Mouse (Mus musculus): ENCODE results near the gene Tomm20. TPM values are rescaled to one million over a fixed set of nuclear protein-coding genes. Genes with fewer than 3 reads are reported as not detected.
"Not testable (repeated sequence)": the region's sequence is repeated elsewhere in the genome, so short reads cannot be mapped to it uniquely, and the experiment has no call there.

The Tomm20 gene
- 100 to 1,000 TPM; 209 to 214 TPM for total RNA-seq (2021)
- long read RNA-seq, experiment 1, full-length matches to known transcripts = 185 of 222 reads
- long read RNA-seq, experiment 1, partial matches to known transcripts = 2 of 222 reads
- long read RNA-seq, experiment 1, other reads (novel, unspliced or antisense) = 35 of 222 reads
- long read RNA-seq, experiment 2, full-length matches to known transcripts = 289 of 340 reads
- long read RNA-seq, experiment 2, partial matches to known transcripts = 3 of 340 reads
- long read RNA-seq, experiment 2, other reads (novel, unspliced or antisense) = 48 of 340 reads

GRCm38 (mm10) chr8:126945730-126946163 lies at the start of gene Tomm20:
Gene Tomm20 (minus strand): TSS chr8:126945844.
- DNase-seq (ENCODE audit: low spot score in 2 of 2) = peak; percentile 94 to 98
- H3K27ac ChIP-seq = peak within 1 kb of the TSS; percentile 98
- no peak for TF ChIP-seq CTCF (conservative IDR thresholded peaks at IDR 0.05)
- H3K4me3 ChIP-seq = peak within 1 kb of the TSS; percentile 85

- Histone ChIP-seq H3K27ac (no peak overlapping the region), H3K4me3 (no peak overlapping the region)
- no peak for TF ChIP-seq CTCF (conservative IDR thresholded peaks at IDR 0.05)
- no peak for DNase-seq (ENCODE audit: low spot score in 2 of 2)
Observed at GRCm38 (mm10) chr8:126994506-126994905, 48.9 kb upstream of the Tomm20 start.

GRCm38 (mm10) chr8:126989363-126990153 lies 43.9 kb upstream of the Tomm20 start:
- Histone ChIP-seq H3K4me3 (no peak overlapping the region), H3K27ac (no peak overlapping the region)
- no peak for DNase-seq (ENCODE audit: low spot score in 2 of 2)
- peak; percentile 68 for TF ChIP-seq CTCF (conservative IDR thresholded peaks at IDR 0.05)

- no peak for DNase-seq (ENCODE audit: low spot score in 2 of 2)
- no peak overlapping the region for H3K4me3 ChIP-seq
- H3K27ac ChIP-seq = no peak overlapping the region
- TF ChIP-seq CTCF (conservative IDR thresholded peaks at IDR 0.05) = peak; percentile 47
Observed at GRCm38 (mm10) chr8:126988346-126989006, 42.8 kb upstream of the Tomm20 start.

- Histone ChIP-seq H3K4me3 (no peak overlapping the region), H3K27ac (no peak overlapping the region)
- peak; percentile 100 for TF ChIP-seq CTCF (conservative IDR thresholded peaks at IDR 0.05)
- DNase-seq (ENCODE audit: low spot score in 2 of 2) = peak; percentile 76 to 83
Observed at GRCm38 (mm10) chr8:126986495-126986894, 40.9 kb upstream of the Tomm20 start.

- H3K27ac ChIP-seq = no peak overlapping the region
- no peak for TF ChIP-seq CTCF (conservative IDR thresholded peaks at IDR 0.05)
- DNase-seq (ENCODE audit: low spot score in 2 of 2) = no peak
- no peak overlapping the region for H3K4me3 ChIP-seq
Observed at GRCm38 (mm10) chr8:126980046-126980445, 34.4 kb upstream of the Tomm20 start.

- TF ChIP-seq CTCF (conservative IDR thresholded peaks at IDR 0.05) = no peak
- Histone ChIP-seq H3K4me3 (no peak overlapping the region), H3K27ac (no peak overlapping the region)
- DNase-seq (ENCODE audit: low spot score in 2 of 2) = no peak
Observed at GRCm38 (mm10) chr8:126979091-126979920, 33.7 kb upstream of the Tomm20 start.

- not testable (repeated sequence) for H3K4me3 ChIP-seq; H3K27ac ChIP-seq; DNase-seq (ENCODE audit: low spot score in 2 of 2)
Observed at GRCm38 (mm10) chr8:126978535-126978934, 32.9 kb upstream of the Tomm20 start.

- no peak for TF ChIP-seq CTCF (conservative IDR thresholded peaks at IDR 0.05)
- Histone ChIP-seq H3K27ac (no peak overlapping the region), H3K4me3 (no peak overlapping the region)
- DNase-seq (ENCODE audit: low spot score in 2 of 2) = no peak
Observed at GRCm38 (mm10) chr8:126978028-126978427, 32.4 kb upstream of the Tomm20 start.

- no peak for DNase-seq (ENCODE audit: low spot score in 2 of 2)
- peak overlapping the region; percentile 58; the same call in 1 of the 2 replicates for H3K27ac ChIP-seq
- no peak for TF ChIP-seq CTCF (conservative IDR thresholded peaks at IDR 0.05)
- H3K4me3 ChIP-seq = no peak overlapping the region
Observed at GRCm38 (mm10) chr8:126976608-126977348, 31.1 kb upstream of the Tomm20 start.

- no peak overlapping the region for H3K4me3 ChIP-seq
- no peak overlapping the region for H3K27ac ChIP-seq
- DNase-seq (ENCODE audit: low spot score in 2 of 2) = peak; percentile 34 to 41
- peak; percentile 93 for TF ChIP-seq CTCF (conservative IDR thresholded peaks at IDR 0.05)
Observed at GRCm38 (mm10) chr8:126975706-126976105, 30.1 kb upstream of the Tomm20 start.

GRCm38 (mm10) chr8:126974511-126974910 lies 28.9 kb upstream of the Tomm20 start:
- DNase-seq (ENCODE audit: low spot score in 2 of 2) = no peak
- Histone ChIP-seq H3K4me3 (no peak overlapping the region), H3K27ac (no peak overlapping the region)
- no peak for TF ChIP-seq CTCF (conservative IDR thresholded peaks at IDR 0.05)

Measured in layer of hippocampus, adult 2 months (tissue).